In the genomic region with DNA sequence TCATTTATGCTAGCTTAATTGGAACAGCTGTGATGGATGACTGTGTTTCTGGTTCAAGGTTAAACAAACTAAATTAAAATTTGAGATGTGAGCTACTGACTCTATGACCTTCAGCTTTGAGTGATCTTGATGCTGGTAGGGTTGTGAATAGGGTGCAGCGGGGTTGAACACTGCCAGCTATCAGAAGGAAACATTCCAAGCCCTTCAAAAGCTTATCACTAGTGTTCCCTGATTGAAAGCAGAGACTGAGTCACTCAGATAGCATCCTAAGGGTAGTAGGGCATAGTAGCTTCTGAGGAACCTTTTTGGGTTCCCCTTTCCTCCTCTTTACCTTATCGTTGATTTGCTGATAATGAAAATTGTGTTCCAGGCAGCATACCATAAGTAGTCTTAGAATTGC, we compare ENCODE assay signal across 18 mouse cellular contexts.
DNase-seq lines count a peak whose midpoint lies in the region; ATAC-seq lines count a peak whose summit lies in the region.
"Had no signal": no experiment of that assay in that cellular context is flagged by ENCODE, and none has a peak within 500 bp of the region (broad histone marks: within the 10 kb centered on the region; RNA-seq: fewer than 3 reads in every experiment).

No protein-coding gene starts in this region.

- peak overlapping the region; percentile 81 for H3K27ac ChIP-seq in heart, embryonic 11.5 days (ENCODE audit: low read depth, low read length)
- peak overlapping the region; percentile 82 to 88 for H3K27ac ChIP-seq in heart, embryonic 14.5 days (replicated peaks in 1 of 2; ENCODE audit: control insufficient read depth in 1 of 2, insufficient read depth in 1 of 2, low read depth in 2 of 2, low read length in 2 of 2)
- H3K27ac ChIP-seq: embryonic facial prominence, embryonic 10.5 days; forebrain, embryonic 13.5 days; hindbrain, embryonic 13.5 days; hindbrain, postnatal 0 days had no signal

- 18% methylated on average over 2 of the region's 2 CpGs for WGBS in heart, embryonic 11.5 days (ENCODE audit: insufficient replicate concordance)
- WGBS in heart, embryonic 14.5 days: 1% methylated on average over 2 of the region's 2 CpGs

- H3K4me2 ChIP-seq in heart, embryonic 11.5 days: peak overlapping the region; percentile 24; the same call in 1 of the 2 replicates
- peak overlapping the region; percentile 48 for H3K4me2 ChIP-seq in heart, embryonic 14.5 days (ENCODE audit: low read length)
- H3K4me2 ChIP-seq: forebrain, embryonic 13.5 days; hindbrain, embryonic 13.5 days had no signal

- peak; percentile 6 to 27 for DNase-seq in heart, adult 18-20 months
- DNase-seq in heart, postnatal 25 days (ENCODE audit: low spot score): no peak
- peak; percentile 9 to 15 for DNase-seq in heart, postnatal 10 days
- DNase-seq in left cerebral cortex, postnatal 36 days (ENCODE audit: low spot score in 2 of 2): no peak
- DNase-seq in left cerebral cortex, adult 18-20 months (ENCODE audit: low spot score in 2 of 2): no peak
- DNase-seq: cerebellum, adult 2 months; cerebellum, postnatal 10 days; forebrain, postnatal 0 days; gastrocnemius, postnatal 14 days; kidney, adult 11 months had no signal

- no peaks in the 10 kb centered on the region for H3K27me3 ChIP-seq in heart, embryonic 11.5 days (ENCODE audit: control insufficient read depth, insufficient read depth, low read length)
- H3K27me3 ChIP-seq in heart, embryonic 14.5 days (ENCODE audit: control insufficient read depth, insufficient read depth, low read length): no peaks in the 10 kb centered on the region
- H3K27me3 ChIP-seq: forebrain, embryonic 13.5 days; hindbrain, embryonic 13.5 days had no signal

- intact Hi-C loops in heart, postnatal 25 days (cut with DNase I): loop anchor here (10.0 kb wide), 1 partner anchor 109 kb away; a partner anchor contains a TSS
- intact Hi-C loops in heart, postnatal 10 days (cut with DNase I): loop anchor here (5.0 kb wide), 1 partner anchor 106 kb away; a partner anchor contains a TSS
- intact Hi-C loops in left cerebral cortex, postnatal 36 days (cut with DNase I): no loop called here

- H3K9ac ChIP-seq in heart, embryonic 11.5 days (ENCODE audit: low read depth, low read length): no peak overlapping the region
- no peak overlapping the region for H3K9ac ChIP-seq in heart, embryonic 14.5 days (ENCODE audit: low read length)
- H3K9ac ChIP-seq: forebrain, embryonic 13.5 days; forebrain, postnatal 0 days; hindbrain, embryonic 13.5 days had no signal

- peaks cover 12% of the 10 kb centered on the region; the same call in 1 of the 2 replicates for H3K4me1 ChIP-seq in heart, embryonic 11.5 days (ENCODE audit: control insufficient read depth, insufficient read depth, low read length)
- H3K4me1 ChIP-seq in heart, embryonic 14.5 days (ENCODE audit: control insufficient read depth in 2 of 2, insufficient read depth in 2 of 2, low read length in 2 of 2): peaks cover 2 to 30% of the 10 kb centered on the region in 2 experiments; a peak in 2 of 4 replicates
- H3K4me1 ChIP-seq: embryonic facial prominence, embryonic 10.5 days; forebrain, embryonic 13.5 days; hindbrain, embryonic 13.5 days had no signal

- H3K9me3 ChIP-seq in heart, embryonic 11.5 days (replicated peaks; ENCODE audit: control insufficient read depth, low read length): no peaks in the 10 kb centered on the region
- H3K9me3 ChIP-seq in heart, embryonic 14.5 days (ENCODE audit: control insufficient read depth, low read length): no peaks in the 10 kb centered on the region
- H3K9me3 ChIP-seq: embryonic facial prominence, embryonic 10.5 days; forebrain, embryonic 13.5 days; G1E; hindbrain, embryonic 13.5 days had no signal

- no peak overlapping the region for H3K4me3 ChIP-seq in heart, embryonic 11.5 days (ENCODE audit: low read depth, low read length)
- no peak overlapping the region for H3K4me3 ChIP-seq in heart, embryonic 14.5 days (ENCODE audit: control insufficient read depth in 1 of 2, insufficient read depth in 1 of 2, low read depth in 1 of 2, low read length in 2 of 2)
- H3K4me3 ChIP-seq: embryonic facial prominence, embryonic 10.5 days; forebrain, embryonic 13.5 days; hindbrain, embryonic 13.5 days had no signal

- H3K36me3 ChIP-seq in heart, embryonic 11.5 days (ENCODE audit: control insufficient read depth, insufficient read depth, low read length): no peaks in the 10 kb centered on the region
- no peaks in the 10 kb centered on the region for H3K36me3 ChIP-seq in heart, embryonic 14.5 days (ENCODE audit: control insufficient read depth, insufficient read depth, low read length)
- H3K36me3 ChIP-seq: embryonic facial prominence, embryonic 10.5 days; G1E; hindbrain, embryonic 13.5 days had no signal

- peak; percentile 78 for ATAC-seq in heart, embryonic 11.5 days (replicated peaks; ENCODE audit: insufficient number of reproducible peaks, low FRiP score, low TSS enrichment)
- peak; percentile 82 for ATAC-seq in heart, embryonic 14.5 days (ENCODE audit: insufficient number of reproducible peaks, insufficient read depth, low FRiP score, low read depth)
- ATAC-seq: CD4-positive, CD25-positive, alpha-beta regulatory T cell, adult 4 months; forebrain, embryonic 13.5 days; forebrain, postnatal 0 days; hindbrain, postnatal 0 days had no signal

Comparison
In these comparisons a context has a peak if more than half of its experiments do, and no peak if none do; other contexts are left out.
1. DNase-seq: peak in heart, adult 18-20 months (2 of 2) and heart, postnatal 10 days (2 of 2); none in heart, postnatal 25 days (single experiment), left cerebral cortex, postnatal 36 days (0 of 2) and left cerebral cortex, adult 18-20 months (0 of 2).